Mouse (Mus musculus) gastrocnemius, adult 18-20 months (tissue): ENCODE results near the gene Epha6. TPM values are rescaled to one million over a fixed set of nuclear protein-coding genes. Genes with fewer than 3 reads are reported as not detected.

Experiments
- DNase-seq: peaks from one replicate; pipeline ENCODE4 v3.0.0; 2021; ENCODE audit warnings: low spot score
- total RNA-seq, 2 experiments: library from RNA; stranded (reverse); gene quantifications; 2 replicates each; pipeline ENCODE4 v1.2.3; 2021

Epha6 gene
- total RNA-seq, 2 experiments from 2014 or later: not detected

DNA sequence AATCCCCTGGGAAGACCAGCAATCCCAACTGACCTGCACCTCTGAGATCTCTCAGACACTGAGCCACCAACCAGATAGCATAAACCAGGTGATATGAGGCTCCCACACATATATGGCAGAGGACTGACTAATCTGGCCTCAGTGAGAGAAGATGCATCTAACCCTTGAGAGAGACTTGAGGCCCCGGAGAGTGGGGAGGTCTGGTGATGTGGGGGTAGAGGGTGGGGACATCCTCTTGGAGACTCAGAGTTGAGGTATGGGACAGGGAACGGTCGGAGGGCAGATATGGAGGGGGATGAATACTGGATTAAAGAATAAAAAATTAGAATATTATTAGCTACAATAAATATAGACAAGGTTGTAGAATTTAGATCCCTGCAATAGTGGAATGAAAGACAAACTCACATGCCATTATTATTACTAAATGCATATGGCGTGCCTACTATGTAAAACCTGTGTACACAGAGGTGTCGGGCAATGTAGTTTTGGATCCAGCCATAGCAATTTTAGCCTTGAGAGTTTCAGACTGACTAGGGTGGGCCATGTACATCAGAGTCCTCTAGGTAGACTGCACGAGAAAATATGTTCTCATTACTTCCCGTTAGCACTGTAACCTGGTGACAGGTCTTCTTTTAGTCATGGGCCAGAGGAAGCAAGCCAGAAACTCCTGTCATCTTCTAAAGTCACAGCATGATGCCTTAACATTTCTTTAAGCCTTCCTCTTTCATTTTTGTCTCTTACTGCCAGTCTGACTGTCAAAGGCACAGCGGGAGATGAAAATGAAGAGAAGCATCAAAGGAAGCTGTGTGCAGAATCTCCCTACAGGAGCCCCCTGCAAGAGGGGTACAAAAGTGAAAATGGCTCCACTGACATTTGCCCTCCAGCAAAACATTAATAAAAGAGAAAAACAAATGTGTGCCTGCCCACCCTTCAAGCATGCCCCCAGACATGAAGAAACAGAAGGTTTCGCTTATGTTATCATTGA, 338.7 kb downstream of the Epha6 start:
- no peak for DNase-seq

DNA sequence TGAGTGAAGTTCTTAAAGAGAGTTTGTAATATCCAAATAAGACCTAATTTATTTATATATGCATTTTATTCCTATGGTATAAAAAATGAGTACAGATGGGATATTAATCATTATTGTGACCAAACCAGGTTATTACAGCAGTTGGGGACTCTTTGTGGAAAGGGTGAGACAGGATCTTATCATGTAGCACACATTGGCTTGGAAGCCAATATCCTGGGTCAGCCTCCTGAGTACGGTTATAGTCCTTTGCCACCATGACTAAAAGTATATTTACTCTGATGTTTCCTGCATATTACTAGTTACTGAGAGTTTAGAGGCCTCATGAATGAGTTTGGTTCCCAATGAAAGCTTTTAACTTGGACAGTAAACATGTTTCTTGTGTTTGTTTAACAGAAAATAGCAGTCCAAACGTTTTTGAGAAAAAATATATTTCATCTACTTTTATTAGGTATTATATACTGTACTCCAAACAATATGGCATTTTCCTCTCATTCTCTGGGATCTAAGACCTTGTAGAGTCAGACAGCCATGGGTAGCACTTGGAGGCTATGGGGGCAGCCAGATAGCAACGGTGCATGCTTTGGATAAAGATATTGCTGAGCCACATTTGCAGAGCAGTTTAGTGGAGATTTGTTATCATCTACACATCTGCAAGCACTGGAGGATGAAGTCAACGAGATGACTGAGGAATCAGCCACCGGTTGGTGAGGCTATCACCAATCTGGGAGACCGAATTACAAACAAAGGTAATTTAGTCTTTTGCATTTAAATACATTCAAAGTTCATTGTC, 340.4 kb downstream of the Epha6 start:
- DNase-seq: no peak

DNA sequence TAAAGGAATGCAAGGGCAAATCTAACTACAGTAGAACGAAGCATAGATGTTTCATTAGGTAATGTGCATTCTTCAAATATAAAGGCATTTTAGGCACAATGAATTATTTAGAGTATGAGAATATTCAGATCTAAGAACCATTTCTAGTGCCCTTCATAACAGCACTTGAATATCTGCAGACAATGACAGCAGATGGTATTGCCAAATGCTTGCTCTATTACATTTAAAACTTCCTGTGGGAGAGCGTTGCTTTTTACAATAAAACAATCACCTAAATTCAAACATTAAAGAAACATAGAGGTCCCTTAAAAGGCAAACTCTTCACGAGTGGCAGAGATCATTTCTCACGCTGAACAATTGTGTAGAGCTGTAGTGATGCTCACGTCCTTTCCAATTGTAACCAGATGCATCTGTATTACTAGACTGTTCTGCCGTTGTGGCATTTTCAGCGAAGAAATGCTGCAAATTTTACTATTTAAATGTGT, 347.1 kb downstream of the Epha6 start:
- DNase-seq: no peak

DNA sequence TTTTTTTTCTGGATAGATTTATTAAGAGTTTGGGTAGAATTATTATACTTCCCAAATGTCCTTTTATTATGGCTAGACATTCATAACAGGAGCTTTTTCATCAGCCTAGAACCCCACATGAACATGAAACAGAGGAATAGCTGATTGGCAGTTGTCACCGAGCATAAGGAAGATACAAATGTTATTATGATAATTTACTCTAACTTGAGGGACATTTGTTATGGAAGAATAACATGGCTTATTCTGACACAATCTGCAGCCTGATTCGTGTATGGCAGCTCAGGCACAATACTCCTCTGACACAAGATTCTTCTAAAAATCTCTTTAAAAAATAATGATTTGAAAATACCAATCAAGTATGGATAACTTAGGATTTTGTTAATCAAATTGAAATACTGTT, 347.7 kb downstream of the Epha6 start:
- DNase-seq: no peak

DNA sequence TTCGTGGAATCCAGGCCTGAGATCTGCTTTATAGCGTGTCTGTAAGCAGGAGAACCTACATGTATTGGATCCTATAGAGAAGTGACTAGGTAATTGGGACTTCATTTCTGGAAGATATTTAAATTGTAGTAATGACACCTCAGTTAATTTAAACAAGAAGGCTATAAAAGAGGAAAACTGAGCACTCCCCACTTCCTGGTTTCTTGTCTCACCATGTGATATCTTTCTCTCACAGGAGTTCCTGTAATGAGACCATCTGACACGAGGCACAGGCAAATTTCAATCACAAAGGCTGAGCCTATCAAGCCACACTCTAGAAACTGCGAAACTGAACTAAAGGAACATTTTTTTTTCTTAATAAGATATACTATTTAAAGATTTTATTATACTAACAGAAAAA, 348.3 kb downstream of the Epha6 start:
- DNase-seq: no peak

DNA sequence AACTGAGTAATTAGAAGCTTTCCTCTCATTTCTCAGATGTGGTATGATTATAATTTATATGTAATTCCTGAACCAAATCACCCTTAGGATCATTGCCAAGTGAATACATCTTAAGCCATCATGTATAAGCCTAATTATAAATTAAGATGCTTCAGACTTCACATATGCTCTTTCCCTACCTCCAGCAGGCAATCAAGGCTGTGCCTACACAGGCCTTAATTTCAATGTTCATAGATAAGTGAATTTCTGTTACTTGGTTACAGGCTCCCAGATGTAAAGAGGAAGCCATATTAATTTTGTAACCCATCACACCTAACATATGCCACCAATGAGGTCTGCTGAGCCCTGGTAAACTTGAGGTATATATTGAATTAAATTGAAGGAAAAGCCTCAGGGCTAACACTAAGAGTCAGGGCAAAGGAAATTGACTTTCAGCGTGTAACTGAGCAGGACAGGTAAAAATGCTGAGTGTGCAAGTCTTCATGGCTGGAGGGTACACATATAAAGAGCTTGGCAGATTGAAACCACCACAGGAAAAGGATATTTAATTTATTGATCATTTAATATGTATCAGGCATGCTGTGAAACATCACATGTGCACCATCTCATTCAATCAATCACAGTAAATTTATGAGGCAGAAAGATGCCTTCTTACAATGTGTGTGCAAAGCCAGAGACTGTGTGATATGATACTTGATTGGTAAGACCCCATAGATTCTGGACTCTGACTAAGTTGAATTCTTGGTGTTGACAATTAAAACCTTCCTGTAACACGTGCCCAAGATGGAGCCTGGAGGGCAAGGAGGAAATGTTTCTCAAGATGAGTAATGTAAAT, 365.8 kb downstream of the Epha6 start:
- no peak for DNase-seq

DNA sequence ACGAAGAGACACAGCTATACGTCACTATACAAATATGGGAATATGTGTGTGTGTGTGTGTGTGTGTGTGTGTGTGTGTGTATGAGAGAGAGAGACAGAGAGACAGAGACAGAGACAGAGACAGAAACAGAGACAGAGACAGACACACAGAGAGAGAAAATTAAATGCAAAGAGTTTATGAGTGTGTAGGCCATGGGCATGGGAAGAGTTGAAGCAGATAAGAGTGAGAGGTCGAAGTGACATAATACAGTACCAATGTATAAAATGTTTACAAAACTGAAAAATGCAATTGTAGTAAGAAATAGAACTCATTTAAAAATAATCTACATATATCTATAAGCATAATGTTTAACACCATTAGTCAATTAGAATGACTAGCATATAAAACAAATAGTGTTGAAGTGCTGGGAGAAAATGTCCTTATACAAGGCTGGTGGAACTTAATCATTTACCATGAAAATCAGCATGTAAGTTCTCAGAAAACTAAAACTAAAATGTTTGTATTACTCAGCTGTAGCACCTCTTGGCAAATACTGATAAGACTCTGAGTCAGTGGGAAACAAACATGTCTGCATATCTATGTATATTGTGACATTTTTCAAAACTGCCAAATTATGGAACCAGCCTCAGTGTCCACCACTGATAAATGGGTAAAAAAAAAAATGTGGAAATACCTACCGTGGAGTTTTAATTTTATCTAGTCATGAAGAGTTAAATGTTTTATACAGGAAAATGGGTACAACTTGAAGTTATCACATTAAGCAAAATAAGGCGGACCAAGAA, 371.2 kb downstream of the Epha6 start:
- no peak for DNase-seq

DNA sequence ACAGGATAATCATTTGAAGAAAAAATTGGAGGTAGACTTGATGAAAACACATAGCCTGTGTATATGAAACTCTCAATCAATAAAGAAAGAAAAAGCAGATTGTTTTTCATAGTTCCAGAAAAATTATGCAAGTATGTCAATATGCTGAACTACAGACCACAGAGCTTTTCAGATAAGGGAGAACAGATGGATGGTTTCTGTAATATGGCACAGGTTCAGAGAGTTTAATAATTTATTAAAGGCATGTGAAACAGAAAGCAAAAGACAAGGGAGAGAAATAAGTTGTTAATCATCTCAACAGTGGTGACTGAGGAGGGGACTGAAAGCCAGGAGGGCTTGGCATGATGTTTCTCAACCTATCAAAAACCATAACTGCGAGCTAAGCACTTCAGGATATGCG, 372.3 kb downstream of the Epha6 start:
- no peak for DNase-seq

DNA sequence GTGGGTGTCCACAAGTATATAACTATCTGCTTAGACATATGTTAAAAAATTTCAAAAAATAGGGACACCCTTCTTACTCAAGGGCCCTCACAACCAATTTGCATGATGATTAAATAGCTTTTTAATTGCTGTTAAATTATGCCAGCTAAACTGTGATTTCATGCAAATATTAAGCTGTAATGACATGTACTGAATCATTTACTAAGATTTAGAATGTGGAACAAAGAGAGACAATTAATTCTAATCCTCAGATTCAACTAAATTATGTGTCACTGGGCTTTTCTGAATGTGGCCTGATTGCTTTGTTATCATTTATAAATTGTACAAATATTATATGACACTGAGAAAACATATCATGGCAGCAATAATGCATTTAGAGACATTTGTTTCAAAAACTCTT, 396.2 kb downstream of the Epha6 start:
- DNase-seq: no peak

DNA sequence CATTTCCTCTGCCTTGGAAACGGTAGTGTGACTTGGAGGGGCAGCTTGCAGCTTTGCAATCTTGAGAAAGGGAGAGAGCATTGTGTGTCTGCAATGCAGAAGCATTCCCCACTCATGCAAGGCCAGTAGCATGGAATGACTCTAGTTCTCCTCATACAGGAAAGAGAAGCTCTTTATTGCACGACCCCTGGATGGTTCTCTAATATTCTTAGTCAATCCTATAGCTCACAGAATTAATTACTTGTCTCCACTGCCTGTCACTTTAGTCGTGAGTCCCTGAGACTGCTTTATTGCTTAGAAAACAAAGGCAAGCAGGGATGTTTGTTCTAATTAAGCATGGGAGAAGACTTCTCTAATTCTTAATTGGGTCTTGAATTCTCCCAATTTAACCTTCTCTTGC, 429.8 kb downstream of the Epha6 start:
- no peak for DNase-seq

DNA sequence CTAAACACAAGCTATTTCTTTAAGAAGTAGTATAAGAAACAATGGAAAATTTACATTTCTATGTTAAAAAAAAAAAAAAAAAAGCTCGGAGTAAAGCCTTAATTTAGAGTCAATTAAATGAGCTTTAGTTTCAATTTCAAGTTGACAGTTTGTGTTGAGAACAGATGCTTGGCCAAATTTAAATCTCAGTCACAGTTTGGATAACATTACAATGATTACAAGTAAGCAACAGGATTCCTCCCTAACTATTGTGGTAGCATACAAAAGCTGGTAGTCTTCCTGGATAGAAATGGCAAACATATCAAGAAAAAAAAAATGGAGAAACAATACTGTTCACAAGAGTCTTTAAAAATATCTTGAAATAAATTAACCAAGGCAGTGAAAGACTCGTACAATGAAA, 452.9 kb downstream of the Epha6 start:
- no peak for DNase-seq

DNA sequence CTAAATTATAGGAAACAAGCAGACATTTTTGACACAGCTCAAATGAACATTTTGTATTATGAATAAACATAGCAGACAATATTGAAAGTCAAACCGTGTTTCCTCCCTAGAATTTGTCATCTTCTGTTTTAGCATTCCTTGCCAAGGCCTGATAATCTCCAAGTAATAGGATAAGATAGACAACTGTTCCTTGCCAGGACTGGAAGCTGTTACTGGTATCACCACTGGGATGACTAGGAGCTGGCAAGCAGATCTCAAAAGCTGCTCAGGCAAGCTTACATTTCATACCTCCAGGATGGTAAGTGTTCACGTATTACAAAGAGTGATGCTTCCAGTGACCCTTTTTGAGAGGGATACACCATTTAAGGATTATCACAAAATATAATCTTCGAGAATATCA, 461.0 kb downstream of the Epha6 start:
- DNase-seq: no peak

DNA sequence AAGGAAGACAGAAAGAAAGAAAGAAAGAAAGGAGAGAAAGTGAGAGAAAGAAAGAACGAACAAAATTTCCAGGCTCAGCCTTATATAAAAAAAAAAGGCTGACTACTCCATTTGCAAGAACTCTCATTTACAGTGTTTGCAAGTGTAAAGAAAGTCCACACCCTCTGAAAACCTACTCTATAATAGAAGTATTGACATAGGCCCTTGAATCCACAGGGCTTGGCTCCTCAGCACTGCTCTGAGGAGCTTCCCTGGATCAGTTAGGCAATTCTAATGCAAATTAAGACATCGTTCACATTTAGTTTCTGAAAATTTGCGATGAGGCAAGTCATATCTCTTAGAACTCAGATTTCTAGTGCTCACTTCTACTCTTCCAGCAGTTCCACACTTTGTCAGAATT, 483.9 kb downstream of the Epha6 start:
- DNase-seq: no peak

DNA sequence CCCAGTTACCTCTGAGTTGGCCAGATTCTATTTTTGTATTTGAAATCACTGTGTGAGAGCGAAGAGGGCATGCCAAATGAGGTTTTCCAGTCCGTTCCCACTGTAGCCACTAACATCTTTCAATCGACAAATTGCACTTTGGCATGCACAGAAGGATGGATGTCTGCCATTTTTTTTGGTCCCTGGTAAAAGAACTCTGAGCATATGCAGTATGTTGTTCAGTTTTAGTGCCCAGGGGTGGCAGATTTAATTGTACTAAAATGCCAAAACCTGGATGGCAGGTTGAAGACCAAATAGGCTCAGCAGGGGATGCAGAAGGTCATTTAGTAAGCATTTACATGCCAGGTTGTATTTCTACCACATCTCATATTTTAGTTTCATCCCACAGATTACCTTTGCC, 503.1 kb downstream of the Epha6 start:
- DNase-seq: no peak

DNA sequence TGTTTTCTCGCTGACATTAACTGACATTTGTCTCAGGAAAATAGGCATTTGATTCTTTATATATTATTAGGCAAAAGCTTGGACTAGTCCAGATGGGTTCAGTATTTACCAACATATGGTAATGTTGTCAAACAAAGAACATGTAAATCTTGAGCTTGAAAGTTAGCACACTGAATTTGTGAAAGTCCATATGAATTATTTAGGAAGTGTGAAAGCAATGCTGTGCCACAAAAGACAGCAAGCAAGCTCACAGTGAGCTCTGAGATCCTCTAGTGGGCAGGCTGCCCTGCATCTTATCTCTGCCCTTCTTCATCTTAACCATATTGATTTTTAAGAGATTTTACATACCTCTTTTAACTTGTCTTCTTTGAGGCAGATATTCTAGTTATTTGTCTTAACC, 510.0 kb downstream of the Epha6 start:
- no peak for DNase-seq

DNA sequence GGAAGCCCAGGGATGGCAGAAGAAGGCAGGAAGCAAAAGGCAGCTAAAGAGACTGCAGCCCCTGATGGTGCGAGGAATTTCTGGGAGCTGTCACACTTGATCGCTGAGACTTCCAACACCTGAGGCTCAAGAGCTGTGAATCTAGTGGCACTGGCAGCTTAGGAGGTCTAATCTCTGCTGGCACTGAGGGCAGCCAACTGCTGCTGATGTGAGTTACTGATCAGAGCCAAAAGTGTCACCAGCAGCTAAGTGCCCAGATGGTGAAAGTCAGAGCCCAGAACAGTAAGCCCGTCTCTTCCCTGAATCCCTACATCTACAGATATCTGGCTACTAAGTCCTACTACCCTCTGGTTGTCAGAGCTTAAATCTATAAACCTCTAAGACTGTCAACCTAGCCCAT, 518.4 kb downstream of the Epha6 start:
- DNase-seq: no peak

DNA sequence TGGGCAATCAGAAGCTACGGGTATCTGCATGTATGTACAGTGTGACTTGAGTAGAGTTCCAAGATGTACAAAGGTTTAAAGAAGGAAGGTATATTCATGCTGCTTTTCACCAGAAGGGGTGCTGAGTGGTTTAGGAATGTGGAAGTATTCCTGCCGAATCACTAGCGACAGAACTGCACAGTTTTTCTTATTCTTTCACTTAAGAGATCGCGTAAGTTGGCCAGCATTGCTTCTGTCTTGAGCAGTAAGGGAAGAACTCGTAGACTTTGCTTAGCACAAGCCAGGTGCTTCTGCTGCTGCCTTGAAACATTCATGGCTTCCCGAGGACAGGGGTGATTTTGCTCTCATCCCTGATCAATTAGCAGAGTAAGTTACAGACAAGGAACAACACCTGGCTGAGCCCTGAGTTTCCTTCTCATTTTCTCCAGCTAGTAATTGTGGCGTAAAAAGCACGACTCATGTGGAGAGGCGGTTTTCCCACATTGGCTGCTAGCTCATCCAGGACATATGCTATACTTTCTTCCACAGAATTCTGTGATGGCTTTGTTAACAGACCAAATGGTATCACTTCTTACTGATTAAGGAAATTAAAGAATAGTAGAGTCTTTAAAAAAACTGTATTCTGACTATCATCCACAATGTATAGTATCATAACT, 534.7 kb downstream of the Epha6 start:
- no peak for DNase-seq

DNA sequence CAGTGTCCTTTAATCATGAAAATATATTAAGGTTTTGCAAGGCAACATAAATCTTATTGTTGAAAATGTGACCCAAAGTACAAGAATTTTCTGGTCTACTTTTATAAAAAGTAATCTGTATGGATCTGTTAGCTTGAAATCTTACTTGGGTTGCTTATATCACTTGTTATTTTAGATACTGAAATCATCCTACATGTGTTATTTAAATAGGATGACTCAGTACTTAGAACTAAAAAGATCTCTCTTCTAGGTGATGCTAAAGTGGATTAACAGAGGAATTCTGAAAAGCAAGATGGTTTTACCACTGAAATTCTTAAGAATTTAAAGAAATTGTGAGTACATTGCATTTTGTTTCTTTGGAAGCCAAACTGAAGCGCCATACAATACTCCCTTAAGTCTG, 561.5 kb downstream of the Epha6 start:
- DNase-seq: no peak

DNA sequence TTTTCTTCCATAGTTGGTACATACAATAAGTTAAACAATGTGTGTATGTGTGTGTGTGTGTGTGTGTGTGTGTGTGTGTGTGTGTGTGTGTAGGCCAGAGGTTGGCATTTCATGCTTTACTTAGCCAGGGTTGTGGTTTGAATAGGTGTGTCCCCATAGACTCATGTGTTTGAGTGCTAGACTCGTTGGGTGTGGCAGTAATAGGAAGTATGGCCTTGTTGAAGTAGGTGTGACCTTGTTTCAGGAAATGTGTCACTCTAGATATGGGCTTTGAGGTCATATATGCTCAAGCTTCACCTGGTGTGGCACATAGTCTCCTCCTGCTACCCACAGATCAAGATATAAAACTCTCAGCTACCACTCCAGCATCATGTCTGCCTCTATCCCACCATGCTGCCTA, 577.0 kb downstream of the Epha6 start:
- DNase-seq: no peak

DNA sequence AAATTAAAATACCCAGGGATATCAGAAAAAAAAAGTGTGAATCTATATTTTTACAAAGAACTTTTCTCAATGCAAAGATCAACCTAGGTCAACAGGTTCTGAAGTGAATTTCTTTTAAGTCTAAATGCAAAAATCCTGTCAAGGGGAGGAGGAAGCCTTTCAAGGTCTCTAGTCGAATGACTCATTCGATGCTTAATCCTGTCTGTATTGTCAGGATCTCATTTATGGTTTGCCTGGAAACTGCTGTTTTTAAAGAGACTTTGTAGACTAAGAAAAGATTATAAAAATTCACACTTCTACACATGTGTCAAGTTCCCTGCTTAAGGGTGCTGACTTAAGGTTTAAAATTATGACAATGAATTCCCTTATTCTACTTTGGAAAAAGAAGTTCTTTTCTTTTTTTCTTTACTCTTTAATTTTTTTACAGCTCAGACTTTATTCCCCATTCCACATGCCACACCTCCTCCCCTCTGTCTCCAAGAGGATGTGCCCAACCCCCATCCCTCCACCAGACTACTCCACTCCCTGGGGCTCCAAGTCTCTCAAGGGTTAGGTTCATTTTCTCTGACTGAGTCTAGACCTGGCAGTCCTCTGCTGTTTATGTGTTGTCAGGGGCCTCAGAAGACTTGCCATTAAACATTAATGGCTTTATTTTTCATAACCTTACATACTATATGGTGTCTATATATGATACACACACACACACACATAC, 598.3 kb downstream of the Epha6 start:
- DNase-seq: no peak
